Mouse (Mus musculus) limb, embryonic 14.5 days (tissue): ENCODE results near the gene Fbxl20. TPM values are rescaled to one million over a fixed set of nuclear protein-coding genes. Genes with fewer than 3 reads are reported as not detected.
A peak's percentile ranks its signal among the peaks of the same experiment; 100 is the strongest.

Source experiments
- ATAC-seq: fragments of 200-750 bp; cut with Nextera tagmentation; 2 replicates; pipeline ENCODE4 v1.8.0; 2017; ENCODE audit warnings: low read depth, moderate number of reproducible peaks, moderate TSS enrichment; ENCODE audit not compliant: low FRiP score
- DNase-seq: peaks from one replicate; pipeline ENCODE4 v3.0.0-alpha.2; 2015; ENCODE audit warnings: low spot score
- H3K27ac ChIP-seq: fragments of 300-500 bp; sonication (generic); replicated peaks from 2 replicates; pipeline ENCODE4 v1.5.1; 2014; ENCODE audit warnings: low read depth, mild to moderate bottlenecking, low read length, moderate library complexity, mixed read lengths
- H3K27me3 ChIP-seq: fragments of 300-500 bp; sonication (generic); 2 replicates; pipeline ENCODE4 v1.6.1; 2014; ENCODE audit warnings: low read length, mixed read lengths; ENCODE audit not compliant: control insufficient read depth, insufficient read depth
- H3K36me3 ChIP-seq: fragments of 300-500 bp; sonication (generic); 2 replicates; pipeline ENCODE4 v1.6.1; 2014; ENCODE audit warnings: mild to moderate bottlenecking, low read length, moderate library complexity, mixed read lengths; ENCODE audit not compliant: control insufficient read depth, insufficient read depth
- H3K4me1 ChIP-seq: fragments of 300-500 bp; sonication (generic); 2 replicates; pipeline ENCODE4 v1.6.1; 2014; ENCODE audit warnings: antibody characterized with exemption, low read length, mixed read lengths; ENCODE audit not compliant: control insufficient read depth, insufficient read depth
- H3K4me2 ChIP-seq: fragments of 300-500 bp; sonication (generic); replicated peaks from 2 replicates; pipeline ENCODE4 v1.6.1; 2014; ENCODE audit warnings: low read depth, mild to moderate bottlenecking, low read length, moderate library complexity; ENCODE audit not compliant: severe bottlenecking
- H3K4me3 ChIP-seq: fragments of 300-500 bp; sonication (generic); replicated peaks from 2 replicates; pipeline ENCODE4 v1.5.1; 2014; ENCODE audit warnings: low read length
- H3K9ac ChIP-seq: fragments of 300-500 bp; sonication (generic); 2 replicates; pipeline ENCODE4 v1.6.1; 2014; ENCODE audit warnings: mild to moderate bottlenecking, low read depth, low read length, moderate library complexity; ENCODE audit not compliant: severe bottlenecking
- H3K9me3 ChIP-seq: fragments of 300-500 bp; sonication (generic); 2 replicates; pipeline ENCODE4 v1.6.1; 2016; ENCODE audit warnings: low read length; ENCODE audit not compliant: control insufficient read depth
- POLR2A ChIP-seq: fragments of 200-500 bp; IDR thresholded peaks from 2 replicates; pipeline ENCODE4 v1.8.0; 2012; ENCODE audit warnings: inconsistent platforms, mild to moderate bottlenecking, moderate library complexity, borderline replicate concordance; ENCODE audit not compliant: insufficient read depth, insufficient read length; ENCODE audit errors: extremely low read depth
- WGBS: fragments of 180-500 bp; shearing (Covaris S2); extraction: QIAGEN DNeasy Blood & Tissue Kit; methylation state at CpG from one replicate; pipeline ENCODE4 v1.1.7; 2014; 5-methylcytosine and 5-hydroxymethylcytosine counted together
- polyA plus RNA-seq, 2 experiments: library from polyadenylated mRNA; depleted of rRNA in 1 of 2; stranded (reverse) in 1 of 2; unstranded in 1 of 2; fragments of >200 nt; fragmentation: Nextera tagmentation in 1 of 2; extraction: Ambion mirVana in 1 of 2; gene quantifications; 2 replicates each; pipeline versions ENCODE4 v1.2.1 to v1.2.3; 2012 to 2014

Fbxl20 gene
- polyA plus RNA-seq, 2 experiments: 17.8 to 18.4 TPM

- no peak overlapping the region for H3K27ac ChIP-seq
- H3K4me3 ChIP-seq: no peak overlapping the region
- no peaks in the 10 kb centered on the region for H3K9me3 ChIP-seq
- no peaks in the 10 kb centered on the region for H3K36me3 ChIP-seq
- ATAC-seq (no peak), DNase-seq (no peak)
- no peaks in the 10 kb centered on the region for H3K27me3 ChIP-seq
- H3K9ac ChIP-seq: peak overlapping the region; percentile 16; the same call in 1 of the 2 replicates
- WGBS: 76% methylated on average over 5 of the region's 5 CpGs
- TF ChIP-seq POLR2A: no peak
- peaks cover 5% of the 10 kb centered on the region for H3K4me1 ChIP-seq
- no peak overlapping the region for H3K4me2 ChIP-seq
These were observed 90.0 kb downstream of the Fbxl20 start for GRCm38 (mm10) chr11:98060104-98060692.

DNA sequence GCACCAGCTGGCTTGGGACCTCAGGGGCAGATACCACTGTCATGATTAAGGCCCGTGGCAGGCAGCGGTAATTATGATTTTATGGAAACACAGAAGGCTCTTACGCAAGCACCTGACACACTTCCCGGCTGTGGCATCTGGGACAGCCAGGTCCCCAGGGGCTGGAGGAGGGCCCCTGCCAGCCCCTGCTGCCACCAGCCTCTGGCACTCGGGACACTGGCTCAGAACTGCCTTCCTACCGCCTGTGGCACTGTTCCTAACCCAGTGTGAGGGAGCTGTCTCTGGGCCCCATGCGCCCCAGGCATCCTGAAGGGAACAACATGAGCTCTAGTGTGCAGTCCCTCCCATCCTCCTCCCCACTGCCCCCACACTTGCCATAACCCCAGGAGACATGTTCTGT lies 90.5 kb downstream of the Fbxl20 start:
- no peak overlapping the region for H3K4me2 ChIP-seq
- no peaks in the 10 kb centered on the region for H3K27me3 ChIP-seq
- no peak overlapping the region for H3K27ac ChIP-seq
- H3K36me3 ChIP-seq: no peaks in the 10 kb centered on the region
- TF ChIP-seq POLR2A: no peak
- H3K4me3 ChIP-seq: no peak overlapping the region
- H3K4me1 ChIP-seq: peaks cover 5% of the 10 kb centered on the region; the same call in 1 of the 2 replicates
- WGBS: 51% methylated on average over 7 of the region's 7 CpGs
- DNase-seq (no peak), ATAC-seq (no peak)
- no peaks in the 10 kb centered on the region for H3K9me3 ChIP-seq
- H3K9ac ChIP-seq: no peak overlapping the region

DNA sequence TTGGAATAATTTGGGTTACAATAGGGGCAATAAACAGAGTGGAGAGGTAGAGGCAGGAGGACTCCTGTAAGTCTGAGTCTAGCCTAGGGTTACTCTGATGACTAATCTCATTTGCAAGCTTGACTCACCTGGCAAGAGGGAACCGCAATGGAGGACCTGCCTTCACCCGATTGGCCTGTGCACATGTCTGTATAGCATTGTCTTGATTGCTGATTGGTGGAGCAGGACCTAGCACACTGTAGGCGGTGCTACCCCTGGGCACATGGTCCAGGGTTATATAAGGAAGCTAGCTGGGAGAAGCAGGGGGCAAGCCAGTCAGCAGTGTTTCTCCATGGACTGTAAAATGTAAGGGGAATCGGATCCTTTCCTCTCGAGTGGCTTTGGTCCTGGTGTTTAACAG lies 92.2 kb downstream of the Fbxl20 start:
- H3K4me2 ChIP-seq: no peak overlapping the region

DNA sequence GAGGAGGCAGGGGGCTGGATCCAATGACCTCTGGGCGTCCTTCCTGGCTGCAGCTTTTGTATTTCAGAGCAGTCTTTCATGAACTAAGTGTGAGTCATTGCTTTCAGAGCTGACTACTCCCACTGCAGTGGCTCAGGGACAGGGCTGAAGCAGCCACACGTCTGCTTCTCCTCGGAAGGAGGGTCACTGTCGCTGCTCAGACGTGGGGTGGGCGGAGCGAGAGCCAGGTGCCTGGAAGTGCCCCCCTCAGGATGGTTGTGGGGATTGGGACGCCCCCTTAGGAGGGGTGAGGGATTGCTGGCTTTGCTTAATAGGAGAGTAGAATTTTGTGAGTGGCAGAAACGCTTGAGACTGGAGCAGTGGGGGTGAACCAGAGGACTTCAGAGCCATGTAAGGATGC lies 92.7 kb downstream of the Fbxl20 start:
- Histone ChIP-seq H3K4me1 (peaks cover 8% of the 10 kb centered on the region), H3K4me3 (no peak overlapping the region), H3K9ac (no peak overlapping the region), H3K36me3 (no peaks in the 10 kb centered on the region), H3K9me3 (no peaks in the 10 kb centered on the region), H3K27me3 (peaks cover 8% of the 10 kb centered on the region), H3K4me2 (no peak overlapping the region), H3K27ac (no peak overlapping the region)
- 26% methylated on average over 9 of the region's 9 CpGs for WGBS
- TF ChIP-seq POLR2A: no peak
- ATAC-seq (no peak), DNase-seq (no peak)

More for the DNA sequence above, 92.2 kb downstream of the Fbxl20 start:
- no peak for DNase-seq
- no peak for TF ChIP-seq POLR2A
- no peak for ATAC-seq
- H3K36me3 ChIP-seq: no peaks in the 10 kb centered on the region
- 80% methylated on average over 5 of the region's 5 CpGs for WGBS
- H3K9ac ChIP-seq: no peak overlapping the region
- peaks cover 3% of the 10 kb centered on the region; the same call in 1 of the 2 replicates for H3K27me3 ChIP-seq
- peaks cover 8% of the 10 kb centered on the region for H3K4me1 ChIP-seq
- no peak overlapping the region for H3K4me3 ChIP-seq
- no peak overlapping the region for H3K27ac ChIP-seq
- no peaks in the 10 kb centered on the region for H3K9me3 ChIP-seq

- TF ChIP-seq POLR2A: no peak
- DNase-seq (peak; percentile 74), ATAC-seq (peak; percentile 92)
- 2% methylated on average over 40 of the region's 48 CpGs for WGBS
- Histone ChIP-seq H3K36me3 (no peaks in the 10 kb centered on the region), H3K9me3 (no peaks in the 10 kb centered on the region), H3K4me3 (peak within 1 kb of the TSS; percentile 45), H3K4me2 (peak within 1 kb of the TSS; percentile 77), H3K4me1 (peaks cover 8% of the 10 kb centered on the region), H3K27me3 (peaks cover 35% of the 10 kb centered on the region), H3K9ac (peak within 1 kb of the TSS; percentile 43), H3K27ac (no peak within 1 kb of the TSS)
These were observed 97.0 kb downstream of the Fbxl20 start, which contains the start of gene Stac2 for GRCm38 (mm10) chr11:98052989-98053834. Gene Stac2, minus strand, starts transcription at chr11:98053462.
